Mouse (Mus musculus) retina, postnatal 7 days (tissue): Measurements from ENCODE around the gene Olfr1299.

Source experiments
- DNase-seq: peaks from one replicate; pipeline ENCODE4 v3.0.0-alpha.2; 2012; ENCODE audit warnings: low read depth, low spot score

Olfr1299 gene

GRCm38 (mm10) chr2:111661119-111661518 lies at the start of gene Olfr1299:
TSS of gene Olfr1299 (plus strand) at chr2:111661419.
- no peak for DNase-seq

- DNase-seq: no peak
Observed at GRCm38 (mm10) chr2:111626397-111626796, 34.8 kb upstream of the Olfr1299 start, which contains the start of gene Olfr1297. TSS of gene Olfr1297 (minus strand) at chr2:111626497.

- DNase-seq: no peak
Observed at GRCm38 (mm10) chr2:111649101-111649500, 12.1 kb upstream of the Olfr1299 start, which contains the start of gene Olfr1298. TSS of gene Olfr1298 (minus strand) at chr2:111649201.
